Mouse (Mus musculus): Measurements from ENCODE around the gene Fzd9. TPM values are rescaled to one million over a fixed set of nuclear protein-coding genes. Genes with fewer than 3 reads are reported as not detected.
"Not testable (repeated sequence)": the region's sequence is repeated elsewhere in the genome, so short reads cannot be mapped to it uniquely, and the experiment has no call there.

The Fzd9 gene
- total RNA-seq, 1 experiment from 2014 or later: 1.3 TPM

DNA sequence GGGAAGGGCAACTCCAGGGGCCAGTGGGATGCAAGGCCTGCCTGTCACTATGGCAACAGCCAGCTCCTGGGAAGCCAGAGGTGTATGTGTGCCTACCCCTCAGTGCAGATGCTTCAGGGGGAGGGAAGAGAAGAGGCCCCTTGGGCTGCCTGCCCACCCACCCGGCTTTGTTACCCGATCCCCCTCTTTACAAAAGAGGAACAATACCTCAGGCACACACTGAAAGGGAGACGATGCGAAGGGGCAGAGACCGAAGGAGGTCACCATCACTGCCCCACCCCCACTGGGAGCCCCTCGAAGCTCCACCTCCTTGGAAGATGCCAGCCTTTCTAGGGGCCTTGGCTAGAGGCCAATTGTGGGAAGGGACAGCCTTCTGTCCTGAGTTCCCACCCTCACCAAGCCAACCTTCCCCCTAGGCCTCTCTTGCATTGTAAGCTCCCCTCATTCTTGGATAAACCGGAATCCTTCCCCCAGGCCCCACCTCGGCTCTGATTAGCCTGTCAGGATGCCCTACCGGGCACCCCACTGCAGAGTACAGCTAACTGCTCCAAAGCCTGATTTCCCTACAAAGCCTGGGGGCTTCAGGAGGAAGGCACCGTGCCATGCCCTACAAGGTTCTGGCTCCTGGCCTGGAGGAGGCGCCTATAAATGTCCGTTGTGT, 2.8 kb upstream of the Fzd9 start:
- no peak for ATAC-seq (replicated peaks in 1 of 2; ENCODE audit: insufficient read depth in 1 of 2, low FRiP score in 2 of 2, low TSS enrichment in 1 of 2, low read depth in 1 of 2, poor library complexity in 2 of 2, severe bottlenecking in 2 of 2)

- ATAC-seq (replicated peaks in 1 of 2; ENCODE audit: insufficient read depth in 1 of 2, low FRiP score in 2 of 2, low TSS enrichment in 1 of 2, low read depth in 1 of 2, poor library complexity in 2 of 2, severe bottlenecking in 2 of 2): peak in 1 of 2 experiments; percentile 11; a peak in 1 of 4 replicates
Measured at GRCm38 (mm10) chr5:135250186-135251078, 598 bp downstream of the Fzd9 start.

GRCm38 (mm10) chr5:135248956-135249676, 1.9 kb downstream of the Fzd9 start:
- no peak for ATAC-seq (replicated peaks in 1 of 2; ENCODE audit: insufficient read depth in 1 of 2, low FRiP score in 2 of 2, low TSS enrichment in 1 of 2, low read depth in 1 of 2, poor library complexity in 2 of 2, severe bottlenecking in 2 of 2)

GRCm38 (mm10) chr5:135247337-135247736, 3.7 kb downstream of the Fzd9 start:
- ATAC-seq (replicated peaks in 1 of 2; ENCODE audit: insufficient read depth in 1 of 2, low FRiP score in 2 of 2, low TSS enrichment in 1 of 2, low read depth in 1 of 2, poor library complexity in 2 of 2, severe bottlenecking in 2 of 2): no peak

- no peak for ATAC-seq (replicated peaks in 1 of 2; ENCODE audit: insufficient read depth in 1 of 2, low FRiP score in 2 of 2, low TSS enrichment in 1 of 2, low read depth in 1 of 2, poor library complexity in 2 of 2, severe bottlenecking in 2 of 2)
Measured at GRCm38 (mm10) chr5:135246531-135246930, 4.5 kb downstream of the Fzd9 start.

GRCm38 (mm10) chr5:135243166-135243565, 7.9 kb downstream of the Fzd9 start:
- ATAC-seq (replicated peaks in 1 of 2; ENCODE audit: insufficient read depth in 1 of 2, low FRiP score in 2 of 2, low TSS enrichment in 1 of 2, low read depth in 1 of 2, poor library complexity in 2 of 2, severe bottlenecking in 2 of 2): no peak

DNA sequence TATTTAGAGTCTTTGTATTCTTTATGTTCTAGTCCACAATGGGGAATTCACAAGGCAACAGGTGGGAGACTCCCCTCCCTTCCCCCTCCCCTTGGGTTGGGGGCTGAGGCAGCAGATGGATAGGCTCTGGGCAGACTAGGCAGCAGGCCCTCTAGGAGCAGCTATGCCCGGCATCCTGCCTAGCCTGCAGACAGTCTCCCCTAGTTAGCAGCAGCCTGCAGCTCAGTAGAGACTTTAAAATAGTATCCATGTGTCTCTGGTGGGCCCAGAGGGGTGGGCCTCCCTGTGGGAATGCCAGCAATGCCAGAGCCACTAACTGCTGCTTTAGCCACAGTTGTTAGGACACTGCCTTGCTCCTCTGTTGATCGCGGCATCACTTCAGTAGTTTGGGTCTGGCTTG, 8.4 kb downstream of the Fzd9 start:
- no peak for ATAC-seq (replicated peaks in 1 of 2; ENCODE audit: insufficient read depth in 1 of 2, low FRiP score in 2 of 2, low TSS enrichment in 1 of 2, low read depth in 1 of 2, poor library complexity in 2 of 2, severe bottlenecking in 2 of 2)

DNA sequence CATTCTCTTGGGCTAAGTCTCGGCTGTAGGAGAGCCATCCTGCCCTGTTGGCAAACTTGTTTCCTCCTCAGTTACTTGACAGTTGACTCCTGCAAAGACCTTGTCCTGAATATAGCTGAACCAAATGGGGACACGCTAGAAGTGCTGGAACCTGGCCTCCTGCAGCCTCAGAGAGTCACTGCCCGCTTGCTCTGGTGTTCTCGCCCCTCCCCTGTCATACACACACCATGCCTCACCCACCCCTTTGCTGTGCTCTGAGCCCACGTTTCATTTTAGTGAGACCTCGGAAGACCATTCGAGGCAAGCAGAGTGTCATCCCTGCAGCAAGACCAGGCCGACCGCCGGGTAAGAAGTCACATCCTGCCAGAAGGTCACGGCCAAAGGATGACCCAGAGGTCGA, 8.9 kb downstream of the Fzd9 start:
- no peak for ATAC-seq (replicated peaks in 1 of 2; ENCODE audit: insufficient read depth in 1 of 2, low FRiP score in 2 of 2, low TSS enrichment in 1 of 2, low read depth in 1 of 2, poor library complexity in 2 of 2, severe bottlenecking in 2 of 2)

DNA sequence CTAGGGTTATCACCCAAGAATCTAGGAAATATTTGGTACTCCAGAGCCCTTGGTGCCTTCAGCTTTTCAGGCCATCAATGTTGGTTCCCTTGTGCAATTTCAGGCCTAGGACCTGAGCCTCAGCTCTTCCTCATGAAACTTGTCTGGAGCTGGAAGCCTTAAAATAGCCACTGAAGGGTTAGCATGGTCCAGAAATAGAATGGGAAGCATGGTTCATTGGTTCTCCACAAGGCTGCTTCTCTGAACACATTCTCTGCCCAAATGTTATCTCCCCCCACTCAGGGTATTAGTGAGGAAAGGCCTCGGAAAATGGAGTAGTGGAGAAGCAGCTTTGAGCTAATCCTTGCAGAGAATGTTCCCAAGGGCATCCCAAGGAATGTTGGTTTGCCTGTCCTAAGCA, 9.6 kb downstream of the Fzd9 start:
- no peak for ATAC-seq (replicated peaks in 1 of 2; ENCODE audit: insufficient read depth in 1 of 2, low FRiP score in 2 of 2, low TSS enrichment in 1 of 2, low read depth in 1 of 2, poor library complexity in 2 of 2, severe bottlenecking in 2 of 2)

- no peak for ATAC-seq (replicated peaks in 1 of 2; ENCODE audit: insufficient read depth in 1 of 2, low FRiP score in 2 of 2, low TSS enrichment in 1 of 2, low read depth in 1 of 2, poor library complexity in 2 of 2, severe bottlenecking in 2 of 2)
Measured at GRCm38 (mm10) chr5:135238832-135239231, 12.2 kb downstream of the Fzd9 start.

- peak; percentile 46 to 66; a peak in 2 of 4 replicates for ATAC-seq (replicated peaks in 1 of 2; ENCODE audit: insufficient read depth in 1 of 2, low FRiP score in 2 of 2, low TSS enrichment in 1 of 2, low read depth in 1 of 2, poor library complexity in 2 of 2, severe bottlenecking in 2 of 2)
Measured at GRCm38 (mm10) chr5:135236571-135236970, 14.5 kb downstream of the Fzd9 start.

DNA sequence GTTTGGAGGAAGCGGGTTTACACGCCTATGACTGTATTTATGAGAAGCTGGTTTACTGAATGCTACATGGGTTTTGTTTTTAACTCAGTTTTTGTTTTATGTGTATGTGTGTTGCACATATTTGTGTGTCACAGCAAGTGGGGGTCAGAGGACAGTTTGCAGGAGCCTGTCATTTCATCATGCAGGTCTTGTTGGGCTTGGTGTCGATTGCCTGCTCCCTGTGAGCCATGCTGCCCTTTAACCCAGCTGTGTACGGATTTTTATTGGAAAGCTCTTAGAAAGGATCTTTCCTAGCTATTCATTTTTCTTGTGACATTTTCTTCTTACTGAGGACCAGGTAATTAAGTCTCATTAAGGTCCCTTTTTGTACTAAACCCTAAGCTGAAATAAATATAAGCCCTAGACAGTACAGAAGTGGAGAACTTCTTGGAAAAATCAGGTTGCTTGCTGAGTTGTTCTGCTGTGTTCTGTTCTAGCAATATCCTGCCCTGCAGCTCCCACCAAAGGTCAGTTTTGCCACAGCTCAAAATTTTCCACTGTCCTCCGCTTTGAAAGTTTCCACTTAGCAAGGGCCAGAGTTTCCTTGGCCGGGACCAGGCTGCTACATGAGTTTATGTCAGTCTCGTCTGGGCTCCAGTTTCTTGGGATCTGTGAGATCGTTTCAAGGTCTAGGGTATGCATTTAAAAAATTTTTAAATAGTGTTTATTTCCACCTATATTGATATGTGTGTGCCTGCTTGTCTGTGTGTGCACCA, 17.7 kb downstream of the Fzd9 start:
- ATAC-seq (replicated peaks in 1 of 2; ENCODE audit: insufficient read depth in 1 of 2, low FRiP score in 2 of 2, low TSS enrichment in 1 of 2, low read depth in 1 of 2, poor library complexity in 2 of 2, severe bottlenecking in 2 of 2): no peak

DNA sequence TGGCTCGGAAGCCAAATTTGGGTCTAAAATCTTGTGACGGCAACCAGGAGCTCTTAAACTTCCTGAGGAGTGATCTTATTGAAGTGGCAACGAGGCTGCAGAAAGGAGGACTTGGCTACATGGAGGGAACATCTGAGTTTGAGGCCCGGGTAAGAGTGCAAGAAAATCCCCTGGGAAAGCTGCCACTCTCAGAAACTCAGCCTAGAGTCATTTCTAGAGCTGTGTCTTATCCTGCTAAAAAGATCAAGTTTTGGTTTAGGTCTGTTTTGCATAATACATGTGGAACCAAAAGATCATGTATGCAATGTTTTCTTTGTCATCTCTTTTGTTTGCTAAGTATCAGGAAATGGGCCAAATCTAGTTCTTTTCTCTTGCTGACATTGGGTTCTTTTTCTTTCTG, 20.8 kb downstream of the Fzd9 start:
- no peak for ATAC-seq (replicated peaks in 1 of 2; ENCODE audit: insufficient read depth in 1 of 2, low FRiP score in 2 of 2, low TSS enrichment in 1 of 2, low read depth in 1 of 2, poor library complexity in 2 of 2, severe bottlenecking in 2 of 2)

DNA sequence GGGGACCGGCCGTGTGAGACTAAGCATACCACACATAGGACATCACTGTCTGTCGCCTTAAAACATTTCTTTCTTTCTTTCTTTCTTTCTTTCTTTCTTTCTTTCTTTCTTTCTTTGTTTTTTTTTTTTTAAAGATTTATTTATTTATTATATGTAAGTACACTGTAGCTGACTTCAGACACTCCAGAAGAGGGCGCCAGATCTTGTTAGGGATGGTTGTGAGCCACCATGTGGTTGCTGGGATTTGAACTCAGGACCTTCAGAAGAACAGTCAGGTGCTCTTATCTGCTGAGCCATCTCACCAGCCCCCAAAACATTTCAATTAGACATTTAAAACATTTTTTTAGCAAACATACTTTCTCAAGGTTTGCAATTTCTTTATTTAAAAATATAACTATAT, 25.2 kb downstream of the Fzd9 start:
- ATAC-seq (replicated peaks in 1 of 2; ENCODE audit: insufficient read depth in 1 of 2, low FRiP score in 2 of 2, low TSS enrichment in 1 of 2, low read depth in 1 of 2, poor library complexity in 2 of 2, severe bottlenecking in 2 of 2): not testable (repeated sequence)

DNA sequence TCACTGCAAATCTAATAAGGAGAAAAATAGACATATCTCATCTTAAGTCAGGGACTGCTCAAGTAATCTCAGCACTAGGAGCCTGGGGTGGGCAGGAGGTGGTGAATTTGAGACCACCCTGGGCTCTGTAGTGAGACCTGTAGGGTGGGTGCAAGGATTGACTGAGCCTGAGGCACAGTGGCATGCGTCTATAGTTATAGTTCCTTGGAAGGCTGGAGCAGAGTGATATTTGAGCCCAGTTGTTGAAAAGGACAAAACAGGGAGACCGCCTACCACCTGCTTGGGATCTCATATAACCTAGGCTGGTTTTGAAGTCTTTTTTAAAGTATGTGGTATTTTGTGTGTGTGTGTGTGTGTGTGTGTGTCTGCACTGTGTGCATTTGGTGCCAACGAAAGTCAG, 26.9 kb downstream of the Fzd9 start:
- ATAC-seq (replicated peaks in 1 of 2; ENCODE audit: insufficient read depth in 1 of 2, low FRiP score in 2 of 2, low TSS enrichment in 1 of 2, low read depth in 1 of 2, poor library complexity in 2 of 2, severe bottlenecking in 2 of 2): no peak

GRCm38 (mm10) chr5:135222066-135222465, 29.0 kb downstream of the Fzd9 start:
- no peak for ATAC-seq (replicated peaks in 1 of 2; ENCODE audit: insufficient read depth in 1 of 2, low FRiP score in 2 of 2, low TSS enrichment in 1 of 2, low read depth in 1 of 2, poor library complexity in 2 of 2, severe bottlenecking in 2 of 2)

DNA sequence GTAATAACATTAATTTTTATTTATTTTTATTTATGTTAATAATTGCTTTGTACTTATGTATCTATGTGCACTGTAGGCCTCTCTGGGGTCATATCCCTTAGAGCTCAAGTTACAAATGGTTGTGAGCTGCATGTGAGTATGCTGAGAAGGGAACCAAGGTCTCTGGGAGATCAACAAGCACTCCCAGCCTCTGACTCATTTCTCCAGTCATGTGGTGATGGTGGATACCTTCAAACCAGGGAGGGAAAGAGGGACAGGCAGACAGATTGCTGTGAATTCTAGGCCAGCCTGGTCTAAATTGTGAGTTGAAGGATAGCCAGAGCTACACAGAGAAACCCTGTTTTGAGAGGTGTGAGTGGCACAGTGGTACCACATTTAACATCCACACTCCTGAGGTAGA, 30.1 kb downstream of the Fzd9 start:
- no peak for ATAC-seq (replicated peaks in 1 of 2; ENCODE audit: insufficient read depth in 1 of 2, low FRiP score in 2 of 2, low TSS enrichment in 1 of 2, low read depth in 1 of 2, poor library complexity in 2 of 2, severe bottlenecking in 2 of 2)

All from hematopoietic stem cell, adult 5-6 weeks (primary cell).